Mouse (Mus musculus): ENCODE results near the gene Zdhhc7. TPM values are rescaled to one million over a fixed set of nuclear protein-coding genes. Genes with fewer than 3 reads are reported as not detected.

Gene Zdhhc7
- 30.3 and 31.8 TPM in 2 replicates for polyA plus RNA-seq (2015; fragmentation: Nextera tagmentation; extraction: Ambion mirVana)

GRCm38 (mm10) chr8:120101068-120101972 lies at the start of gene Zdhhc7:
Gene Zdhhc7, minus strand, starts transcription at chr8:120101482.
- H3K36me3 ChIP-seq (ENCODE audit: insufficient read depth, low read length) = no peaks in the 10 kb centered on the region
- peak within 1 kb of the TSS; percentile 89 for H3K27ac ChIP-seq
- DNase-seq (ENCODE audit: low spot score) = peak; percentile 85
- peak; percentile 72 for ATAC-seq (replicated peaks; ENCODE audit: low FRiP score, low read depth)
- peaks cover 12% of the 10 kb centered on the region for H3K4me1 ChIP-seq (replicated peaks; ENCODE audit: insufficient read depth, low read length)
- WGBS = under 1% methylated on average over 87 of the region's 88 CpGs
- H3K9me3 ChIP-seq (replicated peaks; ENCODE audit: low read length) = no peaks in the 10 kb centered on the region
- no peaks in the 10 kb centered on the region for H3K27me3 ChIP-seq (ENCODE audit: insufficient read depth, low read length)
- H3K9ac ChIP-seq (ENCODE audit: low read depth, low read length) = peak within 1 kb of the TSS; percentile 89
- peak within 1 kb of the TSS; percentile 97 for H3K4me3 ChIP-seq (replicated peaks; ENCODE audit: low read depth, low read length)
- peak within 1 kb of the TSS; percentile 95 for H3K4me2 ChIP-seq (ENCODE audit: low read length)
- no peak for TF ChIP-seq CTCF (IDR thresholded peaks at IDR 0.05; ENCODE audit: low read depth)

GRCm38 (mm10) chr8:120150028-120150427 lies 48.7 kb upstream of the Zdhhc7 start:
- Histone ChIP-seq H3K27ac (no peak overlapping the region), H3K4me1 (replicated peaks; ENCODE audit: insufficient read depth, low read length) (0 out of 2 replicates have a peak, but pooled peaks cover 4% of the 10 kb centered on the region), H3K9me3 (replicated peaks; ENCODE audit: low read length) (no peaks in the 10 kb centered on the region), H3K9ac (ENCODE audit: low read depth, low read length) (no peak overlapping the region), H3K27me3 (ENCODE audit: insufficient read depth, low read length) (no peaks in the 10 kb centered on the region), H3K4me2 (ENCODE audit: low read length) (no peak overlapping the region), H3K36me3 (ENCODE audit: insufficient read depth, low read length) (no peaks in the 10 kb centered on the region), H3K4me3 (replicated peaks; ENCODE audit: low read depth, low read length) (no peak overlapping the region)
- TF ChIP-seq CTCF (IDR thresholded peaks at IDR 0.05; ENCODE audit: low read depth) = no peak
- DNase-seq (ENCODE audit: low spot score) (no peak), ATAC-seq (replicated peaks; ENCODE audit: low FRiP score, low read depth) (no peak)
- WGBS = 53% methylated on average over 12 of the region's 12 CpGs

- DNase-seq (ENCODE audit: low spot score) (no peak), ATAC-seq (replicated peaks; ENCODE audit: low FRiP score, low read depth) (no peak)
- no peak for TF ChIP-seq CTCF (IDR thresholded peaks at IDR 0.05; ENCODE audit: low read depth)
- Histone ChIP-seq H3K4me2 (ENCODE audit: low read length) (no peak overlapping the region), H3K36me3 (ENCODE audit: insufficient read depth, low read length) (no peaks in the 10 kb centered on the region), H3K9me3 (replicated peaks; ENCODE audit: low read length) (no peaks in the 10 kb centered on the region), H3K4me1 (replicated peaks; ENCODE audit: insufficient read depth, low read length) (no peaks in the 10 kb centered on the region), H3K4me3 (replicated peaks; ENCODE audit: low read depth, low read length) (no peak overlapping the region), H3K9ac (ENCODE audit: low read depth, low read length) (no peak overlapping the region), H3K27me3 (ENCODE audit: insufficient read depth, low read length) (no peaks in the 10 kb centered on the region), H3K27ac (no peak overlapping the region)
- WGBS = 86% methylated on average over 1 of the region's 1 CpGs
These were observed 44.8 kb upstream of the Zdhhc7 start for GRCm38 (mm10) chr8:120146051-120146450.

- ATAC-seq (replicated peaks; ENCODE audit: low FRiP score, low read depth) (no peak), DNase-seq (ENCODE audit: low spot score) (no peak)
- TF ChIP-seq CTCF (IDR thresholded peaks at IDR 0.05; ENCODE audit: low read depth) = no peak
- Histone ChIP-seq H3K9me3 (replicated peaks; ENCODE audit: low read length) (no peaks in the 10 kb centered on the region), H3K27ac (no peak overlapping the region), H3K36me3 (ENCODE audit: insufficient read depth, low read length) (no peaks in the 10 kb centered on the region), H3K27me3 (ENCODE audit: insufficient read depth, low read length) (no peaks in the 10 kb centered on the region), H3K4me2 (ENCODE audit: low read length) (no peak overlapping the region), H3K4me1 (replicated peaks; ENCODE audit: insufficient read depth, low read length) (no peaks in the 10 kb centered on the region), H3K9ac (ENCODE audit: low read depth, low read length) (no peak overlapping the region), H3K4me3 (replicated peaks; ENCODE audit: low read depth, low read length) (no peak overlapping the region)
- 56% methylated on average over 12 of the region's 12 CpGs for WGBS
These were observed 43.5 kb upstream of the Zdhhc7 start for GRCm38 (mm10) chr8:120144652-120145301.

GRCm38 (mm10) chr8:120143911-120144651 lies 42.8 kb upstream of the Zdhhc7 start:
- H3K36me3 ChIP-seq (ENCODE audit: insufficient read depth, low read length) = no peaks in the 10 kb centered on the region
- 59% methylated on average over 15 of the region's 15 CpGs for WGBS
- no peak overlapping the region for H3K27ac ChIP-seq
- no peaks in the 10 kb centered on the region for H3K9me3 ChIP-seq (replicated peaks; ENCODE audit: low read length)
- H3K9ac ChIP-seq (ENCODE audit: low read depth, low read length) = no peak overlapping the region
- H3K4me3 ChIP-seq (replicated peaks; ENCODE audit: low read depth, low read length) = no peak overlapping the region
- H3K4me1 ChIP-seq (replicated peaks; ENCODE audit: insufficient read depth, low read length) = no peaks in the 10 kb centered on the region
- no peaks in the 10 kb centered on the region for H3K27me3 ChIP-seq (ENCODE audit: insufficient read depth, low read length)
- TF ChIP-seq CTCF (IDR thresholded peaks at IDR 0.05; ENCODE audit: low read depth) = no peak
- DNase-seq (ENCODE audit: low spot score) (no peak), ATAC-seq (replicated peaks; ENCODE audit: low FRiP score, low read depth) (no peak)
- no peak overlapping the region for H3K4me2 ChIP-seq (ENCODE audit: low read length)

- Histone ChIP-seq H3K4me2 (ENCODE audit: low read length) (no peak overlapping the region), H3K36me3 (ENCODE audit: insufficient read depth, low read length) (no peaks in the 10 kb centered on the region), H3K4me1 (replicated peaks; ENCODE audit: insufficient read depth, low read length) (no peaks in the 10 kb centered on the region), H3K4me3 (replicated peaks; ENCODE audit: low read depth, low read length) (no peak overlapping the region), H3K27ac (no peak overlapping the region), H3K9ac (ENCODE audit: low read depth, low read length) (no peak overlapping the region), H3K27me3 (ENCODE audit: insufficient read depth, low read length) (no peaks in the 10 kb centered on the region), H3K9me3 (replicated peaks; ENCODE audit: low read length) (no peaks in the 10 kb centered on the region)
- no peak for ATAC-seq (replicated peaks; ENCODE audit: low FRiP score, low read depth)
- 46% methylated on average over 3 of the region's 3 CpGs for WGBS
- no peak for TF ChIP-seq CTCF (IDR thresholded peaks at IDR 0.05; ENCODE audit: low read depth)
- DNase-seq (ENCODE audit: low spot score) = no peak
These were observed 39.5 kb upstream of the Zdhhc7 start for GRCm38 (mm10) chr8:120140769-120141168.

All from kidney, postnatal 0 days (tissue).